Mouse (Mus musculus) heart, postnatal 10 days (tissue): ENCODE measurements around the gene 2310007B03Rik. TPM values are rescaled to one million over a fixed set of nuclear protein-coding genes. Genes with fewer than 3 reads are reported as not detected.

Experiments used
- DNase-seq, 2 experiments: peaks; one replicate each; pipeline ENCODE4 v3.0.0; 2021
- intact Hi-C: fragments of 180-260 bp; cut with DNase I; formaldehyde crosslinking; loops from one replicate; pipeline ENCODE4 v1.15.1; 2025
- total RNA-seq, 2 experiments: library from RNA; stranded (reverse); gene quantifications; 2 replicates each; pipeline ENCODE4 v1.2.3; 2021

Gene 2310007B03Rik
- total RNA-seq, 2 experiments from 2014 or later = not detected

DNA sequence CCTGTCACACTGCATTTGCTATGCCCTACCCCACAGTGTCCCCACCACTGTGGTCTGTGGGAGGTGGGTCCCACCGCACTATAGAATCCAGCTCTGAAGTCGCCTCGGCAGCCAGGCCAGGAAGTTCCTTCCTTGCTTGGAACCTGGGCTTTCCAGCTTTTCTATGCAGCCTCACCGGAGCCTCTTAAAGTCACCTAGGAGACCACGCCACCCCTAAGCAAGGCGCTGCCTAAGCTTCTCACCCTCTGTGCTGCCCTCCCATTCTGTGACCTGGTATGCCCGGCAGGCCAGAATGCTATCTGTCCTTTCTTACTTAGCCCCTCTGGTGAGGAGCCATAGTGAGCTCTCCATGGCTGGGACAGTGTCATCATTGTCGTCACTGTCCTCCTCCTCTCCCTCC is 602 bp upstream of the 2310007B03Rik start:
- intact Hi-C loops = no loop called here
- DNase-seq = no peak

DNA sequence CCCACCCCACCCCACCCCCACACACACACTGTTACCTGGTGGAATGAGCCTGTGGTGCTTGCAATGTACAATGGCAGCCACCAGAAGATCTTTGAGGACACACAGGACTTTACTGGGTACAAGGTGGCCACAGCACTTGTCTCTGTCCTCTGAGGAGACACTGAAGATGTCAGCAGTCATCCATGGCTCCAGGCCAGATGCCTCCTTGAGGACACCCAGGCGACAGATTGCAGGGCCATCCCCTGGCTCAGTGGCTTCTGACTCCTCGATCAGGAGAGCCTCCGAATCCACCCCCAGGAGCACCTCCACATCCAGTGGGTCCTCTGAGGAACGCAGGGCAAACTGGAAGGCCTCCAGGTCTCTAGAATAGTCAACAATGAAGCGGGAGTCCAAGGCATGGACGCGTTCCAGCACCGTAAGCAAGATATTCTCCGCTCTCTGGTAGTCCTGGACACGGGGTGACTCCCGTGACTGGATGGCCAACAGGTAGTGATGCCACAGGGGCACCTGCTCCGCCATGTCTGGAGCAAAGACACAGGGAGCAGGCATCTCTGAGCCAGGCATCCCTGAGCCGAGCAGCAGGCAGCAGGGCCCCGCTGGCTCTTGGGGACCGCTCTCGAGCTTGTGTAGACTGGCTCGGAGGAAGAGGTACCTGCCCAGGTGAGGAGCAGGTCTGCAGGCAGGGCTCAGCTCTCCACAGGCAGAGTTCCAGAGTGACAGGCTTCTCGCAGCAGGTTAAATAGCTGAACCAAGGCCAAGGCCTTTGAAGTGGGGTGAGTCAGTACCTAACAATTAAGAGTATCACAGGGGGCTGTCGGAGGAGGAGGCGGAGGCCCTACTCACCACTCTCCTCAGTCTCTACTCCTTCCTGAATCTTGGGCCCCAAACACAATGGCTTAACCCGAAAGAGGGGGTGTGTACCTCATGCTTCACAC is 915 bp downstream of the 2310007B03Rik start:
- intact Hi-C loops = no loop called here
- DNase-seq = no peak

DNA sequence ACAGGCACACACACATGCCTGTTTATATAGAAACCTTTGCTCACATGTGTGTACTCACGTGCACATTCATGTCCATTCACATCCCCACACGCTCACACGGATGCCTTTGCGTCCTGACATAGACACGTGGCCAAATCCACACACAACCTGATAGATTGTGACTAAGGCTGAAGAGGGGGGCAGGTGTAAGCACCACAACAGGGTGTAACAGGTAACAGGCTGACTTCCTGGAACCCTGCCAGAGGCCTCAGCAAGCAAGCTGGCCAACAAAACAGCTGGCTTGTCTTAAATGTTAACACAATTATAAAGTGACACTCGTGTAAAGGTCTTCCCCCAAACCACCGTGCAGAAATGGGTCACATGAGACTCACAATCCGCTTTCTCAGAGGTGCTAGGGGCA is 1.8 kb downstream of the 2310007B03Rik start:
- no peak for DNase-seq
- intact Hi-C loops = no loop called here

DNA sequence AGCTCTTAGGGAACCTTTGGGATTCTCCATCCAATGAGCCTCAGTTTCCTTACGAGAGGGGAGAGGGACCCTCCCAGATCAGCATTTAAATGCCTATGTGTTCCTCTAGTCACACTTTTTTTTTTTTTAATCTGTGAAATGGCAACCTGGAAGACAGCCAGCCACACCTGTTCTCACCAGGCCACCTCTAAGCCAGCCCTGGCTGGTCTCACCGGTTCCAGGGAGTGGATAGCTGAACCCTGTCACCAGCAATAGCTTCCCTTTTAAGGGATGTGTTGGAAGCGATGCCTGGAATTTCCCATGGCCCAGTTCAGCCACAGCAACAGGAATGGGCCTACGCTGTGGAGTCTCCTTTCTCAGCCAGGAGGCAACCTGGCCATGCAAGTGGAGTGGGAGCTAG is 3.2 kb downstream of the 2310007B03Rik start:
- intact Hi-C loops = no loop called here
- DNase-seq = no peak

DNA sequence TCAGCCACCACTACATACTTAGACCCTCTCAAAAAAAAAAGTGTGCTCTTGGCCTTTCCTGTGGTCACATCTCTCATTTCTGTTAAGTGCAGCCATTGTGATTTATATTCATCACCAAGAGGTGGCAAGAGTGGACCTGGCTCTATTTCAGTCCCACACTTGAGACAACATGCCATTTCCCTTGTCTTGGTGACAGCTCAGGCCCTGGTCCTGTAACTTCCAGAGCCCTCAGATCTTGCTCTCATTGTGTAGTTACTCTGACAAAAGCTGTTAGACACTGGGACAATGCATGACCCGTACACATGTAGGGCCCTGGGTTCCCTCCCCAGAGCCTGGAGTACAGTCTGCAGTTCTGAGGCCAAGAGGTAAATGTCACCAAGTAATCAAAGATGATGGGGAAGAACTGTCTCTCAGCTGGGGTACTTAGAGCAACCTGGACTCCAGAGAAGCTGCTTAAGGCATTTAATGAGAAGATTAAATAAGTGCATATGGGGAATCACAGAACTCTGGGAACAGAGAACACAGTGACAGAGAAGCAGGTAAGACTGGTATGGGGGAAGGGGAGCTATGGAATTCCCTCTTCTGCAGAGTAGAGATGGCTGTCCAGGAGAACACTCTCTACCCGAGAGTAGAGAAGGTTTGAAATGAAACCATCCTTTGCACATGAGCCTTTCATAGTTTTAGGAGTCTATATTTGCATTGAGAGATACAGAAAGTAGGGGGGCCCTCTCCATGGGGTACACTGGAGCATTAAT is 9.7 kb downstream of the 2310007B03Rik start:
- intact Hi-C loops = no loop called here
- no peak for DNase-seq

DNA sequence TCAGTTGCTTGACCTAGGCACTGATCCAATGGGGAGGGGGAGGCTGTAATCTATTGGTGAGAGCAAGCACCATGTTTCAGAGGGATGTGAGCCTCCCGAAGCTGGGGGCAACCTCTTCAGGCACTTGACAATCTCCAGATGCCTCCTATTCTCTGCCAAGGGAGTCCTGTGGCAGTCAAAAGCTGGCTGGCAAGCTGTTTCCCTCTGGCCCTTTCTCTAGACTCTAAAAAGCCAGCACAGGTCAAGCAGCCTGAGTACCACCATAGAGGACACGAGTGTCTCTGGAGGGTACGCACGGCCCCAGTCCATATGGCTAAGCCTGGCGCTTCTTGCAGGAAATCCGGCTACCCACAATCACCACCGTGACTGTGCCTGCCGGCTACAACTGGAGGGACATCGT is 16.6 kb downstream of the 2310007B03Rik start:
- intact Hi-C loops = no loop called here
- peak; percentile 66 to 72 for DNase-seq

DNA sequence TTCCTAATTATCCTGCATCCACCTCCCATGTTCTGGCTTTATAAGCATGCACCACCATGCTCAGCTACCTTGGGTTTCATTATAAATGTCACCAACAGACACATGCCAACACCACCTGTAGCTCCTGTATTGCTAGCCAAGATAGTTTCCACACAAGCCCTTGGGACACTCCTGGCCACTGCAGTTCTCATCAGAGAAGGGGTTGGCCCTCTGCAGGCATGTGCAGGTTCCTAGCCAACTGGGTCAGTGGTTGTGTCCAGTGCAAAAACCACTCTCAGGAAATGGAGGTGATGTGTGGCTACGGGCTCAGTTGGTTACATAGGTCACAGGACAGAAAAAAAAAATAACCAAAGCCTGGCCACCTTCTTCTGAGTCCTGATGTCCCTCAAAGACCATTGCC is 17.9 kb downstream of the 2310007B03Rik start:
- intact Hi-C loops = no loop called here
- no peak for DNase-seq

DNA sequence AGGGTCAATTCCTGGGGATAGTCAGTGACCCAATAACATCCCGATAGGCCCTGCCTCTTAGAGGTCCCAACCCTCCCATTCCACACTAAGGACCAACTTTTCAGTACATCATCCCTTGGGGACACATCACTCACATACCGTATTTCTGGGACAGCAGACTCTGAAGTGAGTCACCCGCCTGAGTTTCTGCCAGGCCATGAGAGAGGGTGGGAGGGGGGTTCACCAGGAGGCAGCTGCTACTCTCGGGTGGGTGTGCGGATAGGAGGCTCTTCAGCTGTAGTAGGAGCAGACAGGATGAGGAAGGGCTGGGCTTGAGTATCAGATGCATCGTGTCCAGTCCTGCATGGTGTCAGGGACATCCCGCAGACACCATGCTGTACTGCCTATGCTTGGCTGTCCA is 21.0 kb downstream of the 2310007B03Rik start:
- DNase-seq = peak; percentile 42 to 52
- intact Hi-C loops = no loop called here

DNA sequence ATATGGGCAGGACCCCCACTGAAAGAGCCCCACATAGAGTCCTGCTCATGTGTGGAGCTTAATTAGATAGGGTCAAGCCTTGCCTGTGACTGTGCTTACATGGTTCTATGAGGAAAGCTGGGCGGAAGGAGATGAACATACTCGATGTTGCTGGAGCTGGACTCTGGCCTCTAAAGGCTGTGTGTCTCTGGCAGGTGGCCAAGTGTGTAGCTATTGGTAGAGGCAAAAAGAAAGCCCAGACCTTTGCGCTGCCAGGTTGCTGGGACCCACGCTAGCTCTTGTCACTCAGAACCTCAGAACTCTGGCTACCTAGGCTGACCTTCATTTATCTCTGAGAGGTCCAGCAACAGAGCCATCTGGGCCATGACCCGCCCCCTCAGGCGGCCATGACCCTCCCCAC is 22.2 kb downstream of the 2310007B03Rik start:
- DNase-seq = peak; percentile 14 to 24
- intact Hi-C loops = no loop called here

DNA sequence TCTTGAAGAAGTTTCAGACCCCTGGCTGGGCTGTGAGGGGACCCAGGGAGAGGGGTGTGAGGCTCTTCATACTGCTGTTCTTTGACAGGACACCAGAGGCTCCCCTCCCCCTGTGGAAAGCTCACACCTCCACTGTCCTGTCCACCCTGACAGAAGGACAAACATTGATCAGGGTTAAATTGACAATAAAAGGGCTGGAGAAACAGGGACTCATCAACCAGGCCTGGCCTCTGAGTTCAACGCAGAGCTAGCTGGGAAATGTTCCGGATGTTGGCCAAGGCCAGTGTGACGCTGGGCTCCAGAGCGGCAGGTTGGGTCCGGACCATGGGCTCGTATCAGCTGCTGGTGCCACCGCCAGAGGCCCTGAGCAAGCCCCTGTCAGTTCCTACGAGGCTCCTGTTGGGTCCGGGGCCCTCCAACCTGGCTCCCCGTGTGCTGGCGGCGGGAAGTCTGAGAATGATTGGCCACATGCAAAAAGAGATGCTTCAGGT is 25.7 kb downstream of the 2310007B03Rik start, which contains the start of gene Agxt:
Gene Agxt, plus strand, starts transcription at position 205 of the 491 bp plus-strand sequence.
- no peak for DNase-seq
- intact Hi-C loops = no loop called here

DNA sequence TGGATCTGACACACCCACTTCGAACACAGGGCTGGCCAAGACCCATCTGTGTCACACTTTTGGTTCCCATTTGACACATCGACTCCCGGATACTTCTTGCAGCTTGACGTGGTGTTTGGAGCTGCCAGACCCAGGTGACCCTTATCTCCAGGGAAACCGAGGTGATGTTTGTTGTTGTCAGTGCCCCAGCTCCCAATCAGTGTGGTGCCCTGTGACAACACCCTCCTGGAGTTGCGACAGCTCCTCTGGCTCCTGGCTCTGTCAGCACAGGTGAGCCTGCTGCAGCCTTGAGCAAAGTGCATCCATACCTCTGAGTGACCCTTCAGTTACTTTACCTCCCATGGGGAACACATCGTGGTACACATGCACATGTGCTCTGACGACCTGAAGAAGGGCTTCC is 28.1 kb downstream of the 2310007B03Rik start:
- intact Hi-C loops = no loop called here
- DNase-seq = no peak

DNA sequence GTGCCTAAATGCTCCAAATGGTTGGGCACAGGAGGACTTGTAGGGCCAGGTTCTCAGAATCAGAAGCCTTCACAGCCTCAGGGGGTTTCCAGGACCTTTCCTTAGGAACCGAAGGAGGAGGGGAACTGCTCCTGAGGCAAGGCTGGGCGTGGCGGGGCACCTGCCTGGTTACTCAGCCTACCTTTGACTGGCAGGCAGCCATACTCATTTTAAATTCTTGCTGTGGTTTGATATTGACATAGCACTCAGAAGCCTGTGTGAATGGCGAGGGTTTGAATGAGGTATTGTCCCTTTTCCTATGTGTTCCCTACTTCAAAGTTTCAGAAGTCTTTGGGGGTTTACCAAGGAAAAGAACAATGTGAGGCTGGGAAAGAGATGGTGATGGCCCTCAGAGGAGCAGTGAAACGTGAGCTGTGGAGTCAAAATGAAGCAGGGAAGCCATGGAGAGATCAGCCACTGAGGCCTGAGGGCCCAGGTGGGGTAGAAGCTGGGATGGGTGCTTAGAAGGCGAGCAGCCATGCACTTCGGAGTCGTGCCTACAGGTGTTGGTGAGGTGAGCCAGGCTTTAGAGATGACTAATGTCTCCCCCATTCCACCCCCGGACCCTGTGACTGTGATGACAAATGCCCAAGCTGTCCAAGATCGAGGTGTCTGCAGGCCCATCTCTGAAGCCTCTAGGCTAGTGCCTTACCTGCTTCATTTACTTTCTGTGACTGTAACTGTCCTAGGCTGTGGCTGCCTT is 30.3 kb downstream of the 2310007B03Rik start:
- DNase-seq = no peak
- intact Hi-C loops = no loop called here

DNA sequence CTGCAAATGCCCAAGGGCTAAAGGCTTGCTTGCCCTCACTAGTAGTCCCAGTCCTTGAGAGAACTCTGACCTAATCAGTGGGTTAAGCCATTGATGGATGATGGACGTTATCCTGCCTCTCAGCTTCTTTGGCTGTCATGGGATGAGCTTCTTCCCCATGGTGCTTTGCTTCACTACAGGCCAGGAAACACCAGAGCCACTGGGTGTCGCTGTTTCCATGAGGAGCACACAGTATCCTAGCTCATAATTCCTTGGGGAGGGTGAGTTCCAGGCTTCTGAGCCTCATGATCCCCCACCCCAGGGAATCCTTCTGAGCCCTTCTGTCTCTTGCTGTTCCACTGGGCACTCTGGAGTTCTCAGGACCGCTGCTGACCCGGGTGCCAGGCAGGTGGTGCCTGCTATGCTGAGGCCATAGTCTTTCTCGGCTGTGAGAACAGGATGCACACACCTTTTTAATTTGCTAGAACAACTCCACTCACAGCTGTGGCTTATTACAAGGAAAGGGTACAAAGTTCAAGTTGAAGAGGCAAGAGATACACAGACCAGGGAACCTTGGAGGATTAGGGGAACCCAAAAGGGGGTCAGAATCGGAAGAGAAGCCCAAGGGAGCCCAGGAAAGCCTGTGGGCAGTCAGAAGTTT is 31.9 kb downstream of the 2310007B03Rik start:
- intact Hi-C loops = no loop called here
- peak; percentile 59 to 78 for DNase-seq

DNA sequence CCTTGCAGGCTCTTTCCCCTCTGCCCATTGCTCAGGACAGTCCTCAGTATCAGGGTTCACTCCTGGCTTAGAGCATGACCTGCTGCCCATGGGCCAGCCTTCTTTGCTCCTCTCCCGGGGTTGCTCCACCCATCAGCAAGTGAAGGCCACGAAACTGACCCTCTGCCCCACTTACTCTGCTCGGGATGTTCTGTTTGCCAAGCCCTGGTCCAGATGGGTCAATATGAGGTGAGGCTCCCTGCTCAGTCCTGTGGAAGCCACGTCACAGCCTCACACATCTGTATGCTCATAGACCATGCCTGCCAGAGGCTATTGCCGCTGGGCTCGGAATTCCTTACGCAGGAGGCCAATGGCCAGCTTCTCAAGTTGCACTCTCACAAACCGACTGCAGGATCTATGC is 32.5 kb downstream of the 2310007B03Rik start:
- no peak for DNase-seq
- intact Hi-C loops = no loop called here

DNA sequence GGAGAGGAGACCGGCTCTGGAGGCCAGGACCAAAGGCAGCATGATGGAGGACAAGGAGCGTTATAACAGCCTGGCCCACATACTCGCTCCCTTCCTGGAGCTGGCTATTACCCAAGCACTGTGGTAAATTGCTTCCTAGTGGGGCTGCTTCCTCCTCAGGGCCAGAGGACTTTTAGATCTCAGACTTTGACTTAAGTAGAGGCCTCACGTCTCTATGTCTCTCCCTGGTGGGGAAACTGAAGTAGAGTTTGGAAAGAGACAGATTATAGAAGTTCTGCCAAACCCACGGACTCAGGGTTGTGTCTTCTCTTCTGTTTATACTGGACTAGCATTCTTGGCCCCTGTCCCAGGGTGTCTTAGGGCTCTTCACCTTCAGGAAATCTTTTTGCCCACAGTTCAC is 35.5 kb downstream of the 2310007B03Rik start:
- peak; percentile 25 to 29 for DNase-seq
- intact Hi-C loops = loop anchor here (2.0 kb wide), 1 partner anchor 170 kb away; no protein-coding TSS in a partner anchor

DNA sequence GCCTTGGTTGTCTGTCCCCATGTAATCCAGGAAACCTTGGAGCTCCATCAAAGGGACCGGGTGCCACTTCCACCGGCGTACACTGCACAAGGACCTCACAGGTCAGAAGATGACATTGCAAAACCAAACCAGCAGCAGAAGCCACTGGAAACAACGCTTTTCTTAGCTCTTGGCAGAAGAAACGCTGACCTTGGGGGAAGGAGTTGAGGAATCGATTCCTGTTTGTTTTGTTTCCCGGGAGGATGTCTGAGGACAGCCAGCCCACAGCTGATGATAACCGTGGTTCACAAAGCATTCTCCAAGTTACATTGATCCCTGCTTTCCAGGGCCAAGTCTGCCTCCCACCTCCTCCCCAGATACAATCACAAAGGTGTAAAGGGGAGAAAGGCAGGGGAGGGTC is 36.7 kb downstream of the 2310007B03Rik start:
- intact Hi-C loops = loop anchor here (2.0 kb wide), 1 partner anchor 169 kb away; no protein-coding TSS in a partner anchor
- no peak for DNase-seq

DNA sequence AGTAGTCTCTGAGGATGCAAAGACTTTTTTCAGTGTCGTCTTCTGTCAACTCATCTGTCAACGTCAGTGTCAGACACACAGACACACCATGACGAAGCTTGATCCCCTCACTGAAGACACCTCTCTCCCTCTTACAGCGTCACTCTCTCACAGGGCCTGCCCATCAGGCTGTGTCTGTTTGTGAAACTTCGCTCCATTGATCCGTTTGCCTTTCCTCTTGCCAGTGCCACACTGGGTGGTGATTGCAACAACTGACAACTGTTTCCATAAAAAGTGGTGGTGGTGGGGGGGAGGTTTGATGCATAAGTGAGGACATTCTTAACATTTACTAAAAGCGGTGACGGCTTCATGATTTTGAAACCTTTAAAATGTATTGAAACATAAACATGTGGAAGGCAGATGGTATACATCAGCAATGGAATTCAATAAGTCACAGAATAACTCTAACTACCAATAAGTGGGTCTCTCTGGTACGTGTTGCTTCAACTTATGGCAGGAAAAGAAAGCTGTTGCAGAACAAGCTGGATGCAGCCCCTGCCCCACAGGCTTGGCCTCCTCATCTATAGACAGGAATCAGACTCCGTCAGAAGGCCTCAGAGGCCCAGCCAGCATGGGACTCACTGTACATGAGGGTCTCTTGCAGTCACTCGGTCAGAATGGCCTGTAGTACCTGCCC is 37.4 kb downstream of the 2310007B03Rik start:
- no peak for DNase-seq
- intact Hi-C loops = no loop called here

DNA sequence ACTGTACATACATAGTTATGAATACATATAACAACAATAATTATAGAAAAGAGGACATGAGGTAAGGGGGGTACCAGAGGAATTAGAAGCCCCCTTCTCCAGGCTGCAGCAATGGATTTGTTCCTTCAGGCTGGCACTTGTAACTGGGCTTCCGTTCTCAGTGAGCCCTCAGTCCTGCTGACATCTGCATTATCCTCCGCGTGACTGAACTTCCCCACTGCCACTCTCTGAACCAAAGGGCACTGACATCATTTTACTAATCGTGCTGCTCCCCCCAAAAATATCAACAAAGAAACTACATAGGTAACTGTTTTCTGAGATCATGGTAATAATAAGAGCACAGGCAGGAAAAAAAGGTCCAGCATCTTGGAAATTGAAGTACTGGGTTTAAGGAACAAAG is 41.9 kb downstream of the 2310007B03Rik start:
- DNase-seq = no peak
- intact Hi-C loops = no loop called here

DNA sequence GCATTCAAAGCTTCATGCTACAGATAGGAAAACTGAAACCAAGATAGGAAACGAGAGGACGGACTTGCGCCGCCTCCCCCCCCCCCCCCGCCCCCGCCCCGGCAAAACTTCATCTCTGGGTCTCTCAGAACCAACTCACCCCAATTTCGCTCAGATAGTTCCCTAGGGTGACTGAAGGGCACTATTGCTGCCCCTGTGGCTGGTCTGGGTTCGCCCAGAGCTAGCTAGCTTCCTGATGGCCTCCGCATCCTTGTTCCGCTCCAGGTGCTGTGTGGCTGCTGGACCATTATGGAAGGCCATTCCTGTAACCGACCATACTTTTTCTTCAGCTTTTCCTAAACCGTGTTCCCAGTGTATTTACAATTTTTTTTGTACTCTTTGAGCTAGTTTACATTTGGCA is 45.3 kb downstream of the 2310007B03Rik start:
- no peak for DNase-seq
- intact Hi-C loops = no loop called here
